Mouse (Mus musculus) naive thymus-derived CD4-positive, alpha-beta T cell, adult 2 months (primary cell): ENCODE measurements around the gene Nrg3.
"Not testable (repeated sequence)": the region's sequence is repeated elsewhere in the genome, so short reads cannot be mapped to it uniquely, and the experiment has no call there.

Source experiments
- DNase-seq: peaks from one replicate; pipeline ENCODE4 v3.0.0-alpha.2; 2011; ENCODE audit warnings: low read depth

The Nrg3 gene

GRCm38 (mm10) chr14:38616969-38617368 lies 855.9 kb downstream of the Nrg3 start:
- DNase-seq = no peak

GRCm38 (mm10) chr14:38597735-38598134 lies 875.2 kb downstream of the Nrg3 start:
- DNase-seq = no peak

DNA sequence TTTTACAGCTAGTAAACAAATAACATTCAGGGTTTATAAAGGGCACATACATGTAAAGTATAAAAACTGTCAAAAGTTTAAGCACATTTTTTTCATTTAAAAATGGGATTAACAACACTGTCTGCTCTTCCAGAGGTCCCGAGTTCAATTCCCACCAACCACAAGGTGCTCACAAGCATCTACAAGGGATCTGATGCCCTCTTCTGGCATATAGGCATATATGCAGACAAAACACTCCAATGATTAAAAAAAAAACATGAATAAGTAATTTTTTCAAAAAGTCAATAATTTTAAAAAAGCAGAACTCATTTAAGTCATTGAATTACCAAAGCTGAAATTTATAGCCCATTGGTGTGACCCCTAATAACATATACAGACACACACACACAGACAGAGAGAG lies 878.6 kb downstream of the Nrg3 start:
- DNase-seq = no peak

DNA sequence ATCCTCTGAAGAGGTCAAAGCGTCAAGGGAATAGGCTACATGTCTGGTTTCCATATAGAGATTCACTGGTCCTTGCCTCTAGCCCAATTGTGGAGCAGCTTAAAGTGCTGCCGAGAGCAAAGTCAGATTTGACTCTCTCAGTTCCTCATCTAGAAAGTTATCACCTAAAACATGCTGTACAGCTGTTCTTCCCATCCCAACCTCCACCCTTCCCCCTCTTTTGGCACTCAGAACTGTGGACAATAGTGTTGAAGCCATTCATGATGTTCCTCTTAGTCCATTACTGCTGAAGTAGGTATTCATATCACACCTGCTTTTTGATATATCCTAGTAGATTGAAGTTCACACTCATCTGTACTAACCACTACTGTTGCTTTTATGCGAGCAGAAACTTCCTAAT lies 896.1 kb downstream of the Nrg3 start:
- no peak for DNase-seq

DNA sequence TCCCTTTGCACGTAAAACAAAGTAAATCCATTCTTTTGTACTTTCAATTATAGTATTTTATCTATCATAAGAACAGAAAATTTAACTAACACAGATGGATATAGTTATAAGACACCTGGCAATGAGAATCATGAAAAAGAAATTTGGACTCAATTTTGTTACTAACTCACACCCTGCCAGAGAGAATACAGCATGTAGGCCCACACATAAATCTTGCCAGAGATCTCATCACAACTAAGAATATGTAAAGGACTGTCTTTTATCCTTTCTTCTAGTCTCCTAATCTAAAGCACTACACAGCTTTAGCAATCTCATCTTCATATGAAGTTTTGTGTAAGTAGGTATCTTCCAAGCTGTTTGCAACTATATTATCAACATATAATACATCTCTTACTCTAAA lies 904.7 kb downstream of the Nrg3 start:
- DNase-seq = no peak

DNA sequence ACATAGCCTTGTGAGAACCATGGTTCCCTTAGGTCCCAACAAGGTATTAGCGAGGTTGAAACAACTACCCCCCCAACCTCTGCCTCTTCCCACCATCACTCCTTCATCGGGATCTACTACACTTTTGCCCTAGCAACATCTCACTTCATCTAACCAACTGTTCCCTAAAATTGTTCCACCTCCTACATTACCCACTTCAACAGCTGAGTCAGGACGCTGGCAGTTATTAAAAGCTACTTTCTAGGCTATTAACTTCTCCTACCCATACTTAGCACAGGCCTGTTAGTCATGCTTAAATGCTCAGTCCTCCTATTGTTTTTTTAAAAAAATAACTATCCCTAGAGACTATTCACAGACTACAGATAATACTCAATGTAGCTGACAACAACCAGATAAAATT lies 906.7 kb downstream of the Nrg3 start:
- DNase-seq = no peak

DNA sequence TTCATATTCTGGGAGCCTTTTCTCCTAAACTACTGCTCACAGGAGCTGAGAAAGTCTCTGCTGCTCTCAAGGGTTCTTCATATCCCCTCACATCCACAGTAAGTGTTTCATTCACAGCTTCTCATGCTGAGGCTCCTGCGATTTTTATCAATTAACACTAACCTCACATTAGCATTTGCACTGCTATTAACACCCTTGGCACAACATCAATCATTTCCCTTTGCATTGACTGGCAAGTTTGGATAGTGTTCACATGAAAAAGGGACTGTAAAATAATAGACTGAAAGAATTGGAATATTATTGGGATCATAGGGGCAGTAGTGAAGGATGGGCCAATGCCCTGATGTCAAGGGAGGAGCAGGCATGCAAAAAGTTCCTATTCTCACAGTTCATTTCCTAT lies 918.3 kb downstream of the Nrg3 start:
- DNase-seq = no peak

- DNase-seq = no peak
Measured at GRCm38 (mm10) chr14:38547257-38547656, 925.6 kb downstream of the Nrg3 start.

DNA sequence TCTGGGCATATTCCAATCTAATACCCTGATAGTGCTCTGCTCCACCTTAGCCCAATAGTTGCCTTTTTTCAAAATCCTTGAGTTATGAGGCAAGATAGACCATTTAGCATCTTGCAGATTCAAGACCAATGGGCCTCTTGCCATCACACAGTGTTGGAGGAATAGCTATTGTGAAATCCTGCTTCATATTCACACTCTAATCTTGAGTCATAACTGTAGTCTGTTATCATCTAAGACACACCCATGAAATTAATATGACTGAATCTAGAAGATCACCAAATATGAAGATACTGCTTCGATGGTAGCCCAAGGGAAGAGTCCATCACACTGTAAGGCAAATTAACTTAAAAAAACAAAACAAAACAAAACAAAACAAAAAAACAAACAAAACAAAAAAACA lies 937.7 kb downstream of the Nrg3 start:
- DNase-seq = no peak

- no peak for DNase-seq
Measured at GRCm38 (mm10) chr14:38533495-38533894, 939.4 kb downstream of the Nrg3 start.

- no peak for DNase-seq
Measured at GRCm38 (mm10) chr14:38516232-38516631, 956.7 kb downstream of the Nrg3 start.

- no peak for DNase-seq
Measured at GRCm38 (mm10) chr14:38509016-38509415, 963.9 kb downstream of the Nrg3 start.

GRCm38 (mm10) chr14:38494970-38495369 lies 977.9 kb downstream of the Nrg3 start:
- DNase-seq = no peak

- no peak for DNase-seq
Measured at GRCm38 (mm10) chr14:38447086-38447485, 1025.8 kb downstream of the Nrg3 start.

DNA sequence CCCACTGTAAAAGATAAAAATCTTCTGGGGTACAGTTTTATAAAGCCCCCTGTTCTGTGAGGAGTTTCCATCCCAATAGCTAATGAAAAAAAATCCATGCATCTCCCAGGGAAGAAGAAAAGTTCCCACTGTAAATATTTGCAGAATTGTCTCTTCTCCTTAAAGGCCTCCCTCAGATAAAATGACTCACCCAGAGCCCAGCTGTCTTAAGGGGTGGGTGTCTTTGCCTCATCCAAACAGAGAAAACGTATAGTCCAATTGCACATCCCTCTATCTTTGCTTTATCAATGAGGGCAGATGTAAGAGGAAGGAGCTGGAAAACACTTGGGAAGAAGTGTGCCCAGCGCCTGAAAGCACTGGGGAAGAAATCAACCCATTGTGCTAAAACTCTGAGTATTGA lies 1028.1 kb downstream of the Nrg3 start:
- no peak for DNase-seq

DNA sequence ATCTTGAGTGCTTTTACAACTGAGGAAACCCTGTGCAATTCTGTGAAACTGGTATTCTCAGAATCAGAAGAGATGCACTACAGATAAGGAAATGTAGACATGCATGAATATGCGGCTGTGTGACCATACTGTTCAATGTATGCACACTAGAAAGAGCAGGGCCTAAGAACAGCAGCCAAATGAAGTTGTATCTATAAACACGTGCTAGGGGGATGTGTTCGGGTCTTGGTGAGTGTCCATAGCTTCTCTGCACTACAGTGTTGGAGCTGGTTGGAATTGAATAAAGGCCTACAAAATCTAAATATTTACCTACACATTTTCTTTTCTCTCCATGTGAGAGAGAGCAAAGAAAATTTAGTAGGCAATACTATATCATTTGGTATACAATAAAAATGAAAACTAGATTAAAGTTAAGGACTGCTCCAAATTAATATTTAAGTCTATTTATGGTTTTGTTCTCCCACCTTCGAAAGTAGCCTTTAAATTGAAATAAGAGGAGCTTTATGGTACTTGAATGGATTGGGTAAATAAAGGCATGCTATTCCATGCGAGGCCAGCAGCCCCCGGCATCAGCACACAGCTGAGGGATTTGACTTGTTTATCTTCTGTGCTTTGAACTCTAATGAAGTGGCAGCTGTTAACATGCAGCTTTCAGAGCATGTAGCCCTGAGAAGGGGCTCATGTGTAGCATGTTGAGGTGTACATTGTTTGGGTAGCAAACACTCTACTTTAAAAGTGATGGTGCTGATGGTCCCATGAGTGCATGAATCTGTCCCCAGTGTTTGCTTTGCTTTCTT lies 1038.9 kb downstream of the Nrg3 start:
- no peak for DNase-seq

DNA sequence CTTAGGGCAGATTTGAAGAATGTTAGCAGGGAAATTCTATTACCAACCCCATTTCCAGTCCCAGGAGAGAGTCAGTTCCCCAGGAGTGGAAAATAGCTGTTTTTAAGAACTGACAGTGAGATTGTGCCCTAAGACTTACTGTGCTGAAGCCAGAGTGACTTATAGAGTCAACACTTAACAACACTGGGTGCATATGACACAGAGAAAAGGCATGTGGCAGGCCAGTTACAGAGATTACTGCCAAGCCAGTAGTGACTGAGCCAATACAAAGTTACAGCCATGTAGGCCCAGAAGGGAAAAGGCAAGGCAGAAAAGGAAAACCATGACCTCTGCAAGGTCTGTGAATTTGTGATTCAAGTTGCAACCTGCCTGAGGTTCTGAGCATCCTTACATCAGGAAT lies 1098.2 kb downstream of the Nrg3 start:
- DNase-seq = no peak

- no peak for DNase-seq
Measured at GRCm38 (mm10) chr14:38340967-38341366, 1131.9 kb downstream of the Nrg3 start.

DNA sequence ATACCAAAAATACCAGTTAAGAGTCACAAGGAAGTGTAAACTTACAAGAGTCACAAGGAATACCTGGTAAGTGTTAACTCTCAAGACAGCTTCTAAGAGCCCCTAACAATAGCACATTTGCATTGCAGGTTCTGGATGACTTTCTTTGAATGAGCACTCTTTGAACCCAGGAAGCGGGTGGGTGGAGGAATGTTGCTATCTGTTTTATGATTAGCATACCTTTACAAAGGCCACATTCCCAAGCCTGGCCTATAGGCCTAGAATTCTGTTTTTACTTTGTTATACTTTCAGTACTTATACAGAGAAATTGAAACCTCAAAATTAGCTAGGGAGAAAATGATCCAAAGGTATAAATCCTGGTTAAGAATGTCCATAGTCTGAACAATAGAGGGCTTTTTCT lies 1150.0 kb downstream of the Nrg3 start:
- not testable (repeated sequence) for DNase-seq

GRCm38 (mm10) chr14:38320619-38321340 lies 1152.1 kb downstream of the Nrg3 start:
- DNase-seq = no peak
